Mouse (Mus musculus) brain, adult 10 weeks (tissue): Measurements from ENCODE around the gene Gm49721. TPM values are rescaled to one million over a fixed set of nuclear protein-coding genes. Genes with fewer than 3 reads are reported as not detected.

Source experiments
- polyA plus RNA-seq: library from polyadenylated mRNA; stranded (reverse); fragments of 350-450 nt; fragmentation: Illumina TruSeq; extraction: RNeasy Lipid Tissue Mini Kit (QIAGEN cat#74804); gene quantifications from one replicate; pipeline ENCODE4 v1.2.3, GENCODE M21; 2015; ENCODE audit warnings: low read depth, low replicate concordance

The Gm49721 gene
- polyA plus RNA-seq: 0.42 TPM

GRCm38 (mm10) chr17:6978287-6979248, at the start of gene Gm49721:
TSS of gene Gm49721 (plus strand) at chr17:6978904.

DNA sequence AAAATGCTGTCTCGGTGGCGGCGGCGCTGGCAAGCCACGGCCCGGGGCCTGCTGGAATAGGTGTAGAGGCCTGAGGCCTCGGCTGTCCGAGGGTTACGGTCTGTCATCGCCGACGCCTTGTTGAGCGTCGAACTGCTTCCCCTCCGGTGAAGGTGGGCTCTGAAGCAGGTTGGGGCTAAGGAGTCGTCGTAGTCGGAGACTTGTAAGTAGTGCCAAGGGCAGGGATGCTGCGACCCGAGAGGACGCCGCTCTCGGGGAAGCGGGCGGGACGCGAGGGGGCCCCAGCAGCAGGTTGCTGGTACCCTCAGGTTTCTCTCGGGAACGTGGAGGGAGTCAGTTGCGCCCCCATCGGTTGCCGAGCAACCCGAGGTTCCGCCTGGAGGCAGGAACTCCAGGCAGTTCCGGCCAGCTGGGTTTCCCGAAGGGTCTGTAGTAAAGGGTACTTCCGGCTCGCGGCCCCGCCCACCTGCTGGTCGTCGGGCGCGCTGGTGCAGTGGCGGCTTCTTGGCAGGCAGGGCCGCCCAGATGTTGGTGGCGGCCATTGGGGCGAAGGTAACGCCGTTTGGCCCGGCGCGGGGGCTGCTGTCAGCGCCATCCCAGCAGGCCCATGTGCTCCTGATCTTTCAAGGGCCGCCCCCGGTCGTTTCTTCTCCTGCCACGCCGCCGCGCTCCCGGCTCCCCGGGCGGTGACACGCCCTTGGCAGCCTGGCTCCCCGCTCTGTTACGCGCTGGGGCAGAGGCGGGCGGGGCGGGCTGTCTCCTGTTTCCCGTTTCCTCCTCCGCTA, 30.5 kb upstream of the Gm49721 start, which contains the start of gene Rsph3b:
Gene Rsph3b, minus strand, starts transcription at position 699 of the 785 bp plus-strand sequence.

DNA sequence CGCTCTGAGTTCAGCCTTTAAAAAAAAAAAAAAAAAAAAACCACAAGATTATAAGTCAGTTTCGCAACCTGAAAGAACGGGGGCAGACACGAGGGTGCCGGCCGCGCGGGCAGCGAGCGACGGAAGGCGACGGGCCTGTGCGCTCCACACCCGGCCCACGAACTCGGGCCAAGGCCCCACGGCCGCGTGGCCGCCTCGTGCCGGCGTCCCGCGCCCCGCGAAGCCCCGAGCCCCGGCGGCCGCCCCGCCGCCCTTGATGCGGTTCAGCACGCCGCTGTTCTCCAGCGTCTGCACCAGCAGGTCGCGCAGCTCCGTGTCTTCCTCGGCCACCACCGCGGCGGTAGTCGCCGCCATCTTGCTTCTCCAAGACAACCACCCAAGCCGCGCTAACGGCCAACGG, 17.9 kb upstream of the Gm49721 start, which contains the start of gene Tagap1:
Gene Tagap1, minus strand, starts transcription at position 381 of the 400 bp plus-strand sequence.

GRCm38 (mm10) chr17:6970334-6970733, 8.4 kb upstream of the Gm49721 start, which contains the start of gene Rnaset2b:
TSS of gene Rnaset2b (plus strand) at chr17:6970634.

DNA sequence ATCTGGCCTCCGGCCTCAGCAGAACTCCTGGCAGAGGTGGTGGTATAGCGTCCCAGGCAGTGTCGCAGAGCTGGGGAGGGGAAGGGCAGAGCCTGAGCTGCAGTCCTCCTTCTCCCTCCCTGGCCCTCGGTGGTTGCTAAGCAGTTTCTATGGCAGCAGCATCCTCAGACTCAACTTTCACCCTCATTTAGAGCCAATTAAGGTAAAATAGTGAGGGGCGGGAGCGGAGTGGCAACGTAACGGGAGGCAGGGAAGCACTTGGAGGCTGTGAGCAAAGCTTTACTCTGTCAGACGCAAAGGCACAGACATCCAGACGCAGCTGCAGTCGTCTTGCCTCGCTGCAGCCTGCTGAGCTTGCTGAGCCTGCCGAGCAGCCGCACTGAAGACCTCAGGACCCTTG, 46.6 kb downstream of the Gm49721 start, which contains the start of gene Gm1604a:
Gene Gm1604a, plus strand, starts transcription at position 312 of the 400 bp plus-strand sequence.

Other genes with a start within 250 kb of the Gm49721 start
- gene Ezr, start 196.1 kb upstream of the Gm49721 start, polyA plus RNA-seq: 50.3 TPM
- gene Rsph3b, start 30.2 kb upstream of the Gm49721 start, polyA plus RNA-seq: 26.4 TPM
- 45.8 TPM for gene Tagap1, start 17.7 kb upstream of the Gm49721 start, polyA plus RNA-seq
- 77.0 TPM for gene Rnaset2b, start 8.3 kb upstream of the Gm49721 start, polyA plus RNA-seq
- gene Gm1604a, start 46.7 kb downstream of the Gm49721 start, polyA plus RNA-seq: 1.4 TPM
- gene Rps6ka2, start 191.2 kb downstream of the Gm49721 start, polyA plus RNA-seq: 37.3 TPM